Mouse (Mus musculus): ENCODE measurements around the gene Hoxc10.
A peak's percentile ranks its signal among the peaks of the same experiment; 100 is the strongest.

The Hoxc10 gene

DNA sequence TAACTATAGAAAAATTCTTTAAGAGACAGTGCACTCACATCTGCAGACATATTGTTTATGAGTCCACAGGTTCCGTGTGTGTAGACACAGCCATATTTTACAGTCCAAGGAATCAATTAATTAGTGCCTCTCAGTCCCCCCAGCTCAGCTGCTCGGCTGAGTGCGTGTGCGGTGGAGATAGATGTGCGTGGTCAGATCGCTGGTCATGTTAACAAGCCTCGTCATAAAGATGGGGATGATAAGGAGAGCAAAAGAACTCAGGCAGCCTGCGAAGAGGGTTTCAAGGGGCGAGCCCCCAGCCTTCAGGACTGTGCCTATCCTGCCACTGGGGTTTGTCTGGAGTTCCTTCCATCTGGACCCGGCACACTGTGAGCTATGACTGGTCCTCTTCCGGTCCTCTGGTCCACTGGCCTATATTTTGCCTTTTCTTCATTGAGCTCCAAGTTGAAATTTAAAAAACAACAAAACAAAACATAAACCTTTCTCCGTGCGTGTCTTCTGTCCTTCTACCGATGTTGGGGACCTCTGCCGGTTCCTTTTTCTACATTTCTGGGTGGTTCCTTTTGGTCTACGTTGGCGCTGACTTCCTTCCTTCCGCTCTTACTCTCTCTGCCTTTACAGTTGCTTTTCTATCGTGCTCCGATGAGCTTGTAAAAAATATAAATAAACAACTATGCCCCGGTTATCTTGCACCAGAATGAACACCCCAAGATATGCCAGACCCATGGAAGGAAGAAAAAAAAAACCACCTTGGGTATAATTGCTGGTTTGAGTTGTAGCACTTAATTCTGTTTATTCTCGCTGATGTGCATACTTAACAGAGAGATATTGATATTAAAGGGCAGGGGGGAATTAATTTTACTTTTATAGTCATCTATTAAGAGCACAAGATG is 21.2 kb upstream of the Hoxc10 start:
- no peak for DNase-seq (ENCODE audit: low read depth, low spot score)

DNA sequence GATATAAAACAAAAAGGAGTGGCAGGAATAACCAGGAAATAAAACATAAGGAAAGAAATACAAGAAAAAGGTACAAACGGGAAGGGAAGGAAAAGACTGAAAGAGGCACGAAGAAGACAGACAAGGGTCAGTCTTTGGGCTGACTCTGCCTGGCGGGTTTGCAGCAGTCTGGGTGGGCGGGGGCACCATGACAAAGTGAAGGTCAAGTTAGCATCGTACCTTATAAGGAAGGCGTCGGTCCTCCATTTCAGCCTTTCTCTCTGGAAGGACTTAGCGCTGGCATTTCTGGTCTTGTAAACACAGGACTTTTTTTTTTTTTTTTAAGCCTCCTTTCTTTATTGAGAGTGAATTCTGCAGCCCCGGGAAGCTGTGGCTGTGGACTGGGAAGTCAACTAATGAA is 19.3 kb upstream of the Hoxc10 start:
- DNase-seq (ENCODE audit: low read depth, low spot score): no peak

DNA sequence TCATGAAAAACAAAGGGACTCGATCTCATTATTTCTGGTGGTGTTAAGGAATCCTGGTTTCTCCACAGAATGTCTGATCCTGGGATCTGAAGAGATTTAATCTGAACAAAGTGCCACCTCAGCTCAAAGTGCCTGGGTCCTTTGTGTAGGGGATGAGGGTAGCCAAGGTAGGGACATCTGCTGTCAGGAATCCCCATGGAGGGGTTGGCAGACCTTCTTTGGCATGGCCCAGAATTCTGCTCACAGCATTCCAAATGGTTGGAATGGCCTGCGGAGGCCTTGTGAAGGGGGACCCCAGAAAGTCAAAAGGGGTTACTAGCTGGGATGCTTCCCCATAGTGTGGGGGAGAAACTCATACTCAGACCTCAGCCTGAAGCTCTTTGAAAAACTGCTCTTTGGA is 17.8 kb upstream of the Hoxc10 start:
- no peak for DNase-seq (ENCODE audit: low read depth, low spot score)

DNA sequence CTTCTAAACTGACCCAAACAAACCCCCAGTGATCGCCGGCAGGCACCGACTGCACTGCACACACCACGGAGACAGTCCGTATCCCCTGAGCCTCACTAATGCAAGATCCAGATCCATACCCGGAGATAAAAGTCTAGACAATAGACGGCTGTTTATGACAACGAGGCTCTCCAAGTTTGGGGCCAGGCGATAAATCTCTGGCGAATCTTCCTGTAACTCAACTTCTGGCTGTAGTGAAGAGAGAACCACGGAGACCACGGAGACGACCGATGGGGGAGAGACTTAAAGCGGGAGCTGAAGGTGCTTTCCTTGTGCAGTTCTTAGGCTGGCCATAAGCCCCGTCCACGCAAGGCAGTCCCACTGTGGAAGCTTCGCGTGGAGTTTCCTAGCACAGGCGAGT is 16.9 kb upstream of the Hoxc10 start:
- no peak for DNase-seq (ENCODE audit: low read depth, low spot score)

DNA sequence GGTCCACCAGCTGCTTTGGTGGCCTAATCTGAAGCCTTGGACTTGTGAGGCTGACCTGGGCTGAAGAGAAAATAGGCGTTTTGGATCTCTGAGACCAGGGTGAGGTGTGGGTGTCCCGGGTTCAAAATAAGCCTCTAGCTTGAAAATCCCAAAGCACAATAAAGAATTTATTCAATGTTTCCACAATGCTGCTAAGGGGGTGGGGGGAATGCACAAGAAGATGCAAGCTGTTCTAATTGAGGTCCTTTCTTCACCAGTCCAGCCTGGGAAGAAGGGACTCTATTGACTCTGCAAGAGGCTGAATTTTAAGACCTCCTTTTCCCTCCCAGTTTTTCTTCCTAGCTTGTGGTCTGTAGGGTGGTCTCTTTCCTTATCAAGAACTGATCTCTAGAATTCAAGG is 15.7 kb upstream of the Hoxc10 start:
- DNase-seq (ENCODE audit: low read depth, low spot score): no peak

DNA sequence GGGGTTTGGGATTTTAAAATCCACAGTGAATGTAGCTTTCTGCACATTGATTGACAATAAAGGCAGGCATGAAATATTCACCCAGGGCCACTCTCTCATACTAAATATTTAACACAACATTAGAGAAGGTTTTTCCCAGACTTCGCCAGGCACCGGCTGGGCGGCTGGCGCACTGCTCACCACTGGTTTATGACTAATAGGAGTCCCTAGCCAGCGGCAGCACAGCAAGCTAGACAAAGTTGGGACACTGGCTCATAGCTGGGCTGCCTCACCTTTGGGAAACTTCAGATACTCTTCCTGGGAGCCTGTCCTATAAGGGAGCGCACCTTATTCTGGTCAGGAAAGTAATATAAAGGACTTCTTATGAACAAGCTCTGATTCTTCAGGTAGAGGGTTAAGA is 13.0 kb upstream of the Hoxc10 start:
- DNase-seq (ENCODE audit: low read depth, low spot score): no peak

DNA sequence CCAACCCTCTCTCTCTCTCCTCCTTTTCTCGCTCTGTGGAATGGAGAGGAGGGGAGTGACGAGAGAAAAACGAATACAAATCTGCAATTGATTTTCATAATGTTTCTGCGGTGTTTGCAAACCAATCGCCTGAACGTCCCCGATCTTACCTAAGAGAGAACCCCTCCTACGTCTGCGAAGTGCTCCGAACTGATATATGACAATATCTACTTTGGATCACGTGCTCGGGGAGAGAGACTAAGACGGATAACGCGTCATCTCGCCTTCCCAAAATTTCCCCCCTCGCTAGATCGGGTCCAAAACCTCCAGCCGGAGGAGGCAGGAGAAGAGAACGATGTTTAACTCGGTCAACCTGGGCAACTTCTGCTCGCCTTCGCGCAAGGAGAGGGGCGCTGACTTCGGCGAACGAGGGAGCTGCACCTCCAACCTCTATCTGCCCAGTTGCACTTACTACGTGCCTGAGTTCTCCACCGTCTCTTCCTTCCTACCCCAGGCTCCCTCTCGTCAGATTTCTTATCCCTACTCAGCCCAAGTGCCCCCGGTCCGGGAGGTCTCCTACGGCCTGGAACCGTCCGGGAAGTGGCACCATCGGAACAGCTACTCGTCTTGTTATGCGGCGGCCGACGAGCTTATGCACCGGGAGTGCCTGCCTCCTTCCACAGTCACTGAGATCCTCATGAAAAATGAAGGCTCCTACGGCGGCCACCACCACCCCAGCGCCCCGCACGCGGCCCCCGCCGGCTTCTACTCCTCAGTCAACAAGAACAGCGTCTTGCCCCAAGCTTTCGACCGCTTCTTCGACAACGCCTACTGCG is 12.2 kb upstream of the Hoxc10 start, which contains the start of gene Hoxc11:
Hoxc11 (plus strand) TSS at position 236 of the 815 bp plus-strand sequence.
- DNase-seq (ENCODE audit: low read depth, low spot score): no peak

DNA sequence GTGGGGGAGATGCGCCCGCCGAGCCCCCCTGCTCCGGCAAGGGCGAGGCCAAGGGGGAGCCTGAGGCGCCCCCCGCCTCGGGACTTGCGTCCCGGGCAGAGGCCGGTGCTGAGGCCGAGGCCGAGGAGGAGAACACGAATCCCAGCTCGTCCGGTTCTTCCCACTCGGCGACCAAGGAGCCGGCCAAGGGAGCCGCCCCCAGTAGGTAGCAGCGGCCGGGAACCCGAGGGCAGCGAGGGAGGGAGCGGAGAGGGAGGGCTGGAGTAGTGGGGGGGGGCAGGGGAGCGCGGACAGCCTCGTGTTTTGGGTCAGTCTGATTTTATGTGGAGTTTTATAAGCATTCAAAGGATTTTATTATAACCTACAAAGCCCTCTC is 11.6 kb upstream of the Hoxc10 start:
- DNase-seq (ENCODE audit: low read depth, low spot score): no peak

DNA sequence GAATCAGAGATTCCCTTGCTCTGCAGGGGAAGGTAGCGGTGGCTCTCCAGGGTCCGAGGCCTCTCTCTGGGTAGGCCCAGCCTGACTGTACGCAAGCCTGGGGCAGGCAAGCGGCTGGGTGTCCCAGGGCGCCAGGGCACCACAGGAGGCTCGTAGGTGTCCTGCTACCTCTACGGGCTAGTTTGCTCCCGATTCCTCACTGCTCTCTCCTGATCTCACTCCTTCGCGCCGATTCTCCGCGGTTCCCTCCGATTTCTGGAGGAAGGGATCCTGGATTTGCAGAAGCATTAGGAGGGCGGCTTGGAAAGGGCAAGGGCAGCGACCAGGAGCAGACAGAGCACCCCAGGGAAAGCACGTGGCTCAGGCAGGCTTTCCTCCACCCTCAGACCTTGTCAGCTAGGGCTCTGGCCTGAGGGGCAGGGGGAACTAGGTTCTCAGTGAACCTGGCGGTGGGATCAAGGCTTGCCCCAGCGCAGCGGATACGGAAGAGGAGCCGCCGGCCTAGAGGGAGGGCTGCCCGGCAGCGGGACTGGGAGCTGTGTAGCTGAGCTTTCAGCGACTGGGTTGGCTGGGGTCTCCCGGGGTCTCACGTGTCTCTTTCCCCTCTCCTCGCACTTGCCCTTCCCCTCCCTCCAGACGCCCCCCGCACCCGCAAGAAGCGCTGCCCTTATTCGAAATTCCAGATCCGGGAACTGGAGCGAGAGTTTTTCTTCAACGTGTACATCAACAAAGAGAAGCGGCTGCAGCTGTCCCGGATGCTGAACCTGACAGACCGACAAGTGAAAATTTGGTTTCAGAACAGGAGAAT is 10.6 kb upstream of the Hoxc10 start:
- DNase-seq (ENCODE audit: low read depth, low spot score): no peak

DNA sequence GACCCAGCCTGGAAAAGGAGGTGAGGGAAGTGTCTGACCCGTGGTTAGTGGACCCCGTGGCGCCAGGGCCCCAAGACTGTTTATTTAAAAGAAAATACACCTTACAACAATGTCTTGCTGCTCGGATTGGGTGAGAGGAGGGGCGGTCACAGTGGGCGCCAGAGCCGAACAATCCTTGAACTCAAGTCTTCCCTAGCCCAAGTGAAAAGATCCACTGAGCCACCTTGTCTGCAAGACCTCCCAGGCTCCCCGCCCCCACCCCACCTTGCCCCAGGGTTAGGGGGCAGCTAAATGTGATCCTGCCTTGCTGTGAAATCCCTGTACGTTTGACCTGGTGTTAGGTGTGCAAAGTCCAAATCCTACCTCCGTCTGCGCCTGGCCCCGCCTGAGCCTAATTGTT is 9.7 kb upstream of the Hoxc10 start:
- no peak for DNase-seq (ENCODE audit: low read depth, low spot score)

DNA sequence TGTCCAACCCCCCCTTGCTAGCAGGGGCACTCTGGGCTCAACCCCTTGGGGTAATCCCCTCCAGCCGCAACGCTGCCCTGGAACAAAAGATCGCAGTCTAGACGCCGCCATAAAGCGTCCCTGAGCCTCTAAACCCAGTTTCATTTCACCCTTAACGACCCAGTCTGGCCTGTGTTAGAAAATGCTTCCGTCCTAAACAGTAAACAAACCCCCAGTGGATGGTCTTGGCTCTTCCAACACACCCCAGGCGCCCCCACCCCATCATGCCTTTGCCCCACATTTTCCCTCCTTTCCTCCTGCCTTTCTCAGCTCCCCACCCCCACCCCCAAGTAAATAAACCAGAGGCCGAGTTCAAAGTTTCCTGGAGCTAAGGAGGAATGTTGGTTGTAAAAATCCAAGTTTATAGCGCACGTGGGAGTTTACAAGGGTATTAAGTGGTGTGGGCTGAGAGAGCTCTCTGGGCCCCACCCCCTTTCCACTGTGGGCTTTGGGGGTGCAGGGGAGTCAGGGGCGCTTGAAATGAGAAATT is 6.9 kb upstream of the Hoxc10 start:
- DNase-seq (ENCODE audit: low read depth, low spot score): no peak

DNA sequence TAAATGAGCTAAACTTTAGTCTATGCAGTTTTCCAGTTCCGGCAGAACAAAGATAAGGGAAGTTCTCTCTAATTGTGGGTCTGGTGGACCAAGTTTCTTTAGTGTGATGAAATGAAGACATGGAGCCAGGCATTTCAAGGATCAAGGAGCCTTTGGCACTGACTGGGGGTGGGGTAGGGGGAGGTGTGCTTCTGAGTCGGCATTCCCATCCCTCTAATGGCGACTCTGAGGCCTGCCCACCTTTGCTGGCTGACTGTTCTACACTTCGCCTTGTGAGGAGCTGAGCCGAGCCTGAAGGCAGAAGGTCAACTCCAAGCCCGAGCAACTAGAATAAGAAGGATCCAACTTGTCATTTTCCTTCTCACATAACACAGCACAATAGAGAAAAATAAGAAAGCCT is 4.9 kb upstream of the Hoxc10 start:
- DNase-seq (ENCODE audit: low read depth, low spot score): no peak

DNA sequence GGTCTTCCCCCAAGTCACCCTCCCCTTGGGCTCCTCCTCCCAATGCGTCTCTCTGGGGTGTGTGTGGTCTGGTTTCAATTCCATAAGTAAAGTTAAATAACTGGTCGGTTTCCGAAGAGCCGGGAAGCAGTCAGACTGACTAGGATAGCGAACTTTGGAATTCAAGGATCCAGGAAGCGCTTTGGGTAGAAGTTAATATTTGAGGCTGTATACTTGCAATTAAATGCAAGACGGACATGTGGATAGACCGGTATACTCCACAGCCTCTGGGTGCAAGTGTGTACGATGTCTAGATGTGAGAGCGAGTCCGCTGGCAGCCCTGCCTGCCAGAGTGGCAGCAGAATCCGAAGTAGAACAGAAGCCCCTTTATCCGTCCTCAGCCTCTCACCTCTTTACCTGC is 4.1 kb upstream of the Hoxc10 start:
- DNase-seq (ENCODE audit: low read depth, low spot score): no peak

DNA sequence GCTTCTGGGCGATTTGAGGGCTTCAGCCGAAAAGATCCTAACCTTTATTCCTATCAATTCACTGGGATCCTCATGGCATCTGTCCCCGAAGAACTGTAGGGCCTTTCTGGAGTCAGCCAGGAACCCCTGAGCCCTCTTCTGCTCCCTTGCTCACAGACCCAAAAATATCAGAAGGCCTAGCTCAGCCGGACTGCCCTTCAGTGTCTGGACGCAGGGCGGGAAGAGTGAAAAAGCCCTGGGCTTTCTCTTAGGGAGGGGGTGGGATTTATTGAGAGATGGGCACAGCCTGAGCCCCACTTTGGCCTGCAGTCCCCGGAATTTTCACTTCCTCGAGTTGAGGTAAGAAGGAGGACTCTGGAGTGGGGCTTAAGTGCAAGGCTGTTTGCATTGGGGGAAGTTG is 3.3 kb upstream of the Hoxc10 start:
- no peak for DNase-seq (ENCODE audit: low read depth, low spot score)

DNA sequence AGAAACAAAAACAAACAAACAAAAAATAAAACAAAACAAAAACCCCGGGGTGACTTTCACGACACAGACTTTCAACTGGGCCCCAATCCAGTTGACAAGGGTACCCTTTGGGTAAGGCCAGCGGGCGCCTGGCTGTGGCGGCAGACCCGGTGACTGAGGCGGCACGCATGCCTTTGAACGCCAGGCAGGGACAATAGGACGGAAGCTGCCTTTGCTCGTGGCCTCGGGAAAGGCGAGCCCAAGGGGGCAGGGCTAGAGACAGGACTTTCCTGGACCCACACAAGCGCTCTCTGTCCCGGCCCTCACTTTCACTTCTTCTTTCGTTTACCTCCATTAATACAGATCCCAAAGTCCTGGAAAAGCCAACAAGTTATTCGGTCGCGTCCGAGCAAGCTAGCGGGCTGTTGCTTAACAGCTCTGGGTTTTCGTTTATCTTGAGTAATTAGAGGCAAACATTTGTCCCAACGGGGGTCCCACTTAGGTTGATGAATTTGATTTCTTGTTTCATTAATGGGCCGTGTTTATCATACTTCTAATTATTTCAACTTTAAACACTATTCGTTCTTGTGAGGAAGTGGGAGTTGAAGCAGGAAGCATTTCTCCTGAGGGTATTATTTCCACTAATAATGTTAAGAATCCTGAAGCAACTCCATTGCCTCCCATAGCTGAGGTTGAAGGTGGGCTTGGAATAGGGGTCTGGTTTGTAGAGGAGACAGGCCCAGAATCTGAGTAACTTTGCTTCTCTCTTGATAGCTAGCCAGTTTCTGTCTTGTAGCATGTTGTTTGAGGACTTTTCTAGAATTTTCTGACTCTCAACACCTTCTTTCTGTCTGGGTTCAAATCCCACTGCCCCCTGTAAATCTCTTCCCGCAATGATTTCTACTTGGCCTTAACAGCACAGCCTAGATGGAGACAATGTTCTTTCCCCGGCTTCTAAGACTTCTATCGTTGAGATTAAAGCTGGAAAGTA is 2.6 kb upstream of the Hoxc10 start:
- DNase-seq (ENCODE audit: low read depth, low spot score): no peak

DNA sequence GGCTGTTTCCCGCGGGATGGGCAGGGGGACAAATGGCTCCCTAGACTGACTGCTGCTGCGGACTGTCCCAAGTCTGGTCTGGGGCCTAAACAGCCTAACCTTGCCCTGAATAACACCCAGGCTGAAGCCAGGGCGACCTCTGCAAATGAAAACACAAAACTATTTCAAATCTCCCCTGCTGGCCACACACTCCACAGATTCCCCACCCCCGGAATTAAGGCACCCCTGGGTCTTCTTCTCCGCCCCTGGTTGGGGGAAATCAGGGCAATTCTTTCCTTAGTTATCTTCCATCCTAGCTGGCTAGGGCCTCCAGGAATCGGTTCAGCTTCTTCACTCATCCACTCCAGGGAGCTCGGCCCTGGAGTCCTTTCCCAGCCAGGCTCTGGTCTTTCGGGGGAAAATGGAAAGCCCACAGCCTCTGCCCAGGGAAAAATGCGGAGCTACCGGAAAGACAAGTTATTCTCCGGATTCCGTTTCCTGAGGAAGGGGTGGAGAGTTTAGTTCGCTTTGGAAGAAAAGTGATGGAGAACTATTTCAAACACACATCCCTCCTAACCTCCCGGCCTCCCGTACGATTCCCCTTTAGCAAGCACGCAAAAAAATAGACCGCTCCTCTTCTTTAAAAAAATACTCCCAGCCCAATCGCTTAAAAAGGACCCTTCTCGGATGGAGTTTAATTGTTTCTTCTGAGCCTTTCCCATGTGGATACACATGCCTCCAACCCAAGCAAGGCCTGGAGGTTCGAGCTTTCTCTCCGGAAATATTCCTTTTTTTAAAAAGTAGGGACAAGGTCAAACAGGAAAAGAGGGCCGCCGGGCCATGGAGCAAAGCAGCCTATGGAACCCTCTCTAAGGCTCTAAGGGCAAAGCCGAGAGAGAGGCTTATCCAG is 1.3 kb upstream of the Hoxc10 start:
- DNase-seq (ENCODE audit: low read depth, low spot score): no peak

DNA sequence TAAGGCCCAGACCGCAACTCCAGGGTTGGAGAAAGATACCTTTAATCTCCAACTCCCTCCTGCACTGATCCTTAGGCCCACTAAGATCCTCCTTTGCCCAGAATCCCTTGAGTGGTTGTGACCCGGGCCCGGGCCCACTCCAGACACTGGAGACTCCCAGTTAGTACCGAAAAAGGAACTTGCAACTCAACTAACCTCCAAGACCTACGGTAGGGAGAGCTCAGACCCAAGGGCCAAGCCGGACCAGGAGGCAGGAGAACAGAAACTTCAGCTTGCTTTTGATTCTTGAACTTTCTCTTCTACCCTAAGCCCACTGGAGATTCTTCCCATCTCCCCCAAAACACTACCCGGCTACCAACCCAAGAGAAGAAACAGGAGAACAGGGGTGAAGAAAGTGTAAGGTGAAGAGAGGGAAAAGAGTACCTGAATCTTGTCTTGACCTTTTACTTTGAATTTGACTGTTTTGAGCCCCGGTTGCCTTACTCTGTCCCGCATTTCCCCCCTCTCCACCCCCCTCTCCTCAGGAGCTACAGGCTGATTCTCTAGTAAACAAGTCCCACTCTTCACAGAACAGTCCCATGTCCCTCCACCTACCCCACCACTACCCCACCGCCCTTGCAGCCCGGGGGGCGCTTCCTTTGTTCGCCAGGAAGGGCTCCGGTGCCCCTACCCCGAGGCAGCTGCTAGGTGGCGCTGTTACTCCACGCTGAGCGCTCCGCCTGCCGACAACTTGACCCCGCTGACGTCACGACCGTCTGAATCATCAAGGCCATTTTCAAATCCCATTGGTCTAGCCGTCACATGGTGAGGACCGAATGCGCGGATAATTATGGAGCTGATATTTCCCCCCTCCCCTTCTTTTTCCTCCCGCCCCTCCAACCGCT is 462 bp upstream of the Hoxc10 start:
- DNase-seq (ENCODE audit: low read depth, low spot score): peak; percentile 68

DNA sequence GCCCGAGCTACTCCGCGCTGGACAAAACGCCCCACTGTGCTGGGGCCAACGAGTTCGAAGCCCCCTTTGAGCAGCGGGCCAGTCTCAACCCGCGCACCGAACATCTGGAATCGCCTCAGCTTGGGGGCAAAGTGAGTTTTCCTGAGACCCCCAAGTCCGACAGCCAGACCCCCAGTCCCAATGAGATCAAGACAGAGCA is 615 bp downstream of the Hoxc10 start, which contains the start of gene Hoxc5:
Hoxc5 (plus strand) TSS at position 132 of the 199 bp plus-strand sequence.
- DNase-seq (ENCODE audit: low read depth, low spot score): no peak
